Mouse (Mus musculus) gastrocnemius, postnatal 14 days (tissue): ENCODE measurements around the gene Ccdc188. TPM values are rescaled to one million over a fixed set of nuclear protein-coding genes. Genes with fewer than 3 reads are reported as not detected.
A peak's percentile ranks its signal among the peaks of the same experiment; 100 is the strongest.

Experiments used
- DNase-seq: peaks from one replicate; pipeline ENCODE4 v3.0.0; 2021; ENCODE audit warnings: mixed read lengths
- intact Hi-C: fragments of 180-260 bp; cut with DNase I; formaldehyde crosslinking; loops from one replicate; pipeline ENCODE4 v1.15.1; 2025; ENCODE audit warnings: low total_unique reads
- total RNA-seq, 2 experiments: library from RNA; stranded (reverse); gene quantifications; 2 replicates each; pipeline ENCODE4 v1.2.3; 2021

Ccdc188 gene
- total RNA-seq, 2 experiments from 2014 or later = not detected

DNA sequence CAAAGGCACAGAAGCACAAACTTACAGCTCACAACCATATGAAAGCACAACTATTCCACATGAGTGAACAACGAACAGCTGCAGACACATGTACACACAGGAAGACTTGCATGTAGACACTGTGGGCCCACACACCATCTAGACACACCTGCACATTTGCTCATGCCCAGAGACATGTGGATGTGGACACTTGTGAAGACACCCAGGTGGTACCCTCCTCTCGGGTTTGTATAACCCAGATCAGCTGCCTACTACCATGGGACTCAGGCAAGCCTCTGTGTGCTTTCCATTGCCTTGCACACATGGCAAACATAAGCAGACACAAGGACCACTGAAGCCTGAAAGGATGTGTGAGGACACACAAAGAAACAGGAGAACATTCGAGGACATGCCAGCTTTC lies 13.4 kb downstream of the Ccdc188 start:
- no peak for DNase-seq
- intact Hi-C loops = no loop called here

DNA sequence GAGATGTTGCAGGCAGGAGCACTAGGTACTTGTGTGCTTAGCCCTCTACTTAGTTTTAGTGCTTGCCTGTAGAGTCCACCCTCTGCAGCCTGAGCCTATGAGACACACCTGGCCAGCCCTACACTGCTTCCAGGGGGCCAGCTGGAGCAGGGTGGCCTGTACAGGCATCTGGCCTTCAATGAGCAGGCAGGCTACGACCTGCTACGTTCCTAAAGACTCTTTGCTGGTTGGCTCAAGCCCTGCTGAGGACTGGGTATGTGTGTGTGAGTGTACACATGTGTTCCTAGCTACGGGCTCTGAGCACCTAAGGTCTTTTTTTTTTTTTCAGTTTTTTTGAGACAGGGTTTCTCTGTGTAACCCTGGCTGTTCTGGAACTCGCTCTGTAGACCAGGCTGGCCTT lies 13.8 kb downstream of the Ccdc188 start:
- DNase-seq = no peak
- intact Hi-C loops = no loop called here

DNA sequence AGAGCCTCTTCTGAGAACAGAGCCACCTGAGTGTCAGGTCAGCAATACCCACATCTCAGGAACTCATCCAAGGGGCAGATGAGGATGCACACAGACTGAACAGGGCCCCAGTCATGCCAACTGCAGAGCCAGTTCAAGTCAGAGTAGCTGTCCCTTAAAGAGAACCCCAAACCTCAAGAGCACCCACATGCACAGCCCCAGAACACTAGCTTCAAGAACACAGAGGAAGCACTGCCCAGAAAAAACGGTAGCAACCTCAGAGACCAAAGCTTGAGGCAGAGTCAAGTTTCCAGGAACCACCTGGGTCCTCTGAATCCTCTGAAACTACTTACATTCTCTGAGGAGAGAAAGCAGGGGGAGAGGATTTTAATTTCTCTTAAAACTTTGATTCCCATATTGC lies 15.8 kb downstream of the Ccdc188 start:
- intact Hi-C loops = no loop called here
- DNase-seq = no peak

DNA sequence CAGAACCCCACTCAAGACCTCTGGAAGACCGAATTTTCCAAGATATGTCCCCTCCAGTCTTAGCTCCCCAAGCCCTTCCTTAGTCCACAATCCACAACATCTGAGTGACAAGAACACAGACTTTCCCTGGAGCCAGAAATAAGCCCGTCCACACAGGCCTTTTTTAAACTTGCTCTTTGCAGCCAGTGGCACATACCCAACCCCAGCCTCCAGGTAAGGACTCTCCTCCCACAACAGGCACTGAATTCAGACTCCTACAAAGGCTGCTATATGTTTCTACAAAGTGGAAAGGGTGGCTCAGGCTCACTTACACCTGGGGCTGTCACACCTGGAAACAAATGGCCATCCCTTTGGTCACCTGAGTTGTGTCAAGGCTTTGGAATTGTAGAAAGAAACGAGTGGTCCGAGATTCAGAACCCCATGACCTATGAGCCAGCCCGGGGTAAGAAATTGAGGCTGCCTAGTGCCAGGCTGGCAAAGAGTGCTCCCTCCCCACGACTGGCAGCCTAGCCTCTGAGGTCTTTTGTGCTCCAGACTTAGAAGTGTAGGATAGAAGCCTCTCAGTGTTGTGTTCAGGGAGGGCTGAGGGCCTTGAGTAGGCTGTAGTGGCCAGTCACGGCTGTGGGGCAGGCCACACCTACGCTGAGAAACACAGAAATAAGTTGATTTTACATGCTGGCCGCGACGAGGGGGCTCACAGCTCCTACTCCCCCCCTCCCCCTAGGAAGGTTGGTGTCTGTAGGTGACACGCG lies 16.4 kb downstream of the Ccdc188 start:
- intact Hi-C loops = no loop called here
- no peak for DNase-seq

DNA sequence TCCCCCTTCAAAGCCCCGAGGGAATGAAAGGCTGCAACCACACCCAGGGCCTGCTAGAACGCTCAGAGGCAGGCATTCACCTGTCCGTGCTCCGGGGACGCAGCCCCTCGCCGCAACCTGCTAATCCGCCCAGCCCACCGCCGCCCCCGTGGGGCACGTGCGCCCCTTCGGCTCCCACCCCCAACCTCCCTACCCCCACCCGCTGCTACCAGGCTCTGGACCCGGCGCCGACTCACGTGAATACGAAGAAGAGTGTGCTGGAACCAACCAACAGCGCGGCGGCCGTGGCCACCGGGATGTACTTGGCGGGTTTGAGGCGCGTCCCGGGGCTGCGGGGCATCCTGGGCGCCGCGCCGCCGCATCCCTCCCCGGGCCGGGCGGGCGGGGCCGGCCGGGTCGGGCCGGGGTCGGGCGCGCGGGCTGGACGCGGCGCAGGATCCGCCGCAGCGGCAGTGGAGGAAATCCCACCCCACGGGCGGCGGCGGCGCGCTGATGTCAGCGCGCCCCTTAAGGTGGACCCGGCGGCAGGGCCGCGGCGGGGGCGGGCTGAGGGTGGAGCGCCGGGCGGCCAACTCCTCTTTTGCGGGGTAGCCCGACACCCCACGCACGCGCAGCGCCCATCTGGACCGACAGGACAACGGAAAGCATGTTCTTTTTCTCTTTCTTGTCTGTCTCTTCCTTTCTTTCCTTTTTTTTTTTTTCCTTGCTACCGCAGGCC lies 17.2 kb downstream of the Ccdc188 start, which contains the start of gene Zdhhc8:
Zdhhc8 (minus strand) TSS at position 466 of the 718 bp plus-strand sequence.
- intact Hi-C loops = no loop called here
- peak; percentile 84 for DNase-seq

DNA sequence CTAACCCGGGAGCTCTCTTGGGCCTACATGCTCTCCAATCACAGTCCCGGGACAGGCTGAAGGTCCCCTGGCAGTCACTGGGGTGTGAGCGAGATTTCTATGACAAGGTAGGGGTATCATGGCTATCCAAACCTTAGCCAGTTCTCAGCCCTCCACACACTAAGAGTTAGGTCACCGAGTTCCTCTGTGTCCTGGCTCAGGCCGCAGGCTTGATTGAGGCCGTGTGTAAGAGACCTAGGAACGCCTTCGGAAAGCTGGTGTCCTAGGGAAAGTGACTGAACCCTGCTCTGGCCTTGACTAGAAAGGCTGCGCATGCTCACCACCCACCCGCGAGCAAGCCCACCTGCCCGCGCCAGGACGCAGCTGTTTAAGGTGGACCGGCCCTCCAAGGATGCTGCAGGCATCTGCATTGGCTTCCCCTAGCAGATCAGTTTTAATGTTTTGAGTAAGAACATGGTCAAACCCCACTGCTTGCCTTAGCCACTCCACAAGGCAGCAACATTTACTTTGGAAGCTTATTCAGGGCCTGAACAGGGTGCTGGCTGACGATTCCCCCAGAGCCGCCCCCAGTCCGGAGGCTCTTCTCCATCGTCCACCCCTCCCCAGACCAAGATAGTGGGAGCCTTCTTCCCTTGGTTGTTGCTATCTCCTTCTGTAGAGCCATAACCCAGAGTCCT lies 17.8 kb downstream of the Ccdc188 start:
- peak; percentile 72 for DNase-seq
- intact Hi-C loops = no loop called here

DNA sequence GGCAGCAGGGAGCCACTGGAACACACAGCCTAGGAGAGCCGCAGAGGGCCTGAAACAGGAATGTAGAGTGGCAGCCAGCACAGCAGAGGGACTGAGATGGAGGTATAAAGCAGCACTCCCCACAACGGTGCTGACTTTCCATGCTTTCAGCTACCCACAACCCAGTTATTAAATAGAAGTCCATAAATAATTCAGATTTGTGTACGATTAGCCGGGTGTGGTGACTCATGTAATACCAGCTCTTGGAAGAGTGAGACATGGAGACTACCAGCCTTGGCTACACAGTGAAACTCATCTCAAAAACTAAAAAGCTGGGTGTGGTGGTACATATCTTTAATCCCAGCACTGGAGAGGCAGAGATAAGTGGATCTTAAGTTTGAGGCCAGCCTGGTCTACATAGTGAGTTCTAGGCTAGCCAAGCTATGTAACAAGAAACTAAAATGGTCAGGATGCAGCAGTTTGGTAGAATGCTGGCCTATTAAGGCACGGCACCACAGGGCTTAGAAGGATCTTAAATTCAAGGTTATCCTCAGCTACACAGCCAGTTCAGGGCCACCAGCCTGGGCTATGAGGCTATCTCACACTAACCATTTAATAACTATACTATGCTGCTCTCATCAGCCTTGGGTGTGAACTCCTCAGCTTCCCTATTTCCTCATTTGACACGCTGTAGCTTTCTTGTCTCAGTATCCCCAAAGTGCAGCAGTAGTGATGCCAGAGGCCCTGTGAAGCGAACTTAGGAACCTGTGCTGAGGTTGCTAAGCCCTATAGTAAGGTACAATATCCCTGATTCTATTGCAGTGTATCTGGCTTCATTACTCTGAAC lies 19.2 kb downstream of the Ccdc188 start:
- intact Hi-C loops = no loop called here

DNA sequence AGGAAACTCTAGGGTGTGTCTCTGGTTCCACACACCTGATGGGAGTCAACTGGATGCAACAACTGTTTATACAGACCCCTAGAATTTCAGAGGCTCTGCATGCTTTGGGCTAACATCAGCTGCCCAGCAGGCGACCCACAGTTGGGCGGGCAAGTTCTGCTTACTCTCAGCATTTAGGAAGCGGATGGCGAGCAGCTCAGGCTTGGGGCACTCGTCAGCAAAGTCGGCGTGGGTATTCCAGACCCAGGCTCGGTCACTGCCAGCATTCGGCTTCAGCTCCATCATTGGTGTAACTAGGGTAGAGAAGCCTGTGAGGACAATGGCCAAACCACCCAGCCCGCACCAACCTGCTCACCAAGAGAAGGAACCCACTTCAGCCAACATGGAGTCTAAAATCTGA lies 23.9 kb downstream of the Ccdc188 start:
- intact Hi-C loops = no loop called here
- no peak for DNase-seq

More for the DNA sequence above, 19.2 kb downstream of the Ccdc188 start:
- no peak for DNase-seq

DNA sequence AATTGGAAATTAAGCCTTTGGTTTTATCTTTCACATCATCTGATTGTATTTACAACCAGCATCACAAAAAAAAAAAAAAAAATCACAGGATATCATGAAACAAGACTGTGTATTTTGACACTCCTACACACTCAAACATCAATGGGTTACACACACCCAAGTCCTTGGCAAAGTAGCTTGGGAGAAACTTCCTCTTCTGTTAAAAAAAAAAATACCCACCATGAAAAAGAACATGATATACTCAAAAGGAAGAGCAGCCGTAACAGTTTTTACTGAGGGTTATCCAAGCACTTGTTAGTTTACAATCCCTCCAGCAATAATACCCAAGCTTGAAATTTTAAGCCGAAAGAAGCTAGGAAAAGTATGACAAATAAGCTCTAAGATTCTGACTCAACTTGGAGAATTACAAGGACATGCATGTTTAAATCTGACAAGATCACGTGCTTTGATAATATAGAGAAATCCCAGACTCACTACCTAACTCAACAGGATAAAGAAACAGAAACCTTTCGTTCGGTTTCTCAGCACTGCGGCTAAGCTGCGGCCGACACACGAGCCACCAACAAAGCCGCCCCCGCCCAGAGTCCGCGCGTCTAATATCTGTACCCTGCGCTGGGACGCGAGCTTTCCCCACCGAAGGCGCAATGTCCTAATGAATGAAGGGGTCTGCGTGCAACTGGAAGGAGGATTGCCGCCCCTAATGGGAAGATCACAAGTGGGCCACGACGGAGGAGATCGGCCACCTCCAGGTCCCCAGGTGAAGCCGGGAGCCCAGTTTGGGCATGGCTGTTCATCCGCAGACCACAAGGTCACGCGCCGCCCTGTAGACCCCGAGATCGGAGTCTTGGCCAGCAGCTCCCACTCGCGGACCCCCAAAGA lies 30.1 kb downstream of the Ccdc188 start:
- no peak for DNase-seq
- intact Hi-C loops = no loop called here

DNA sequence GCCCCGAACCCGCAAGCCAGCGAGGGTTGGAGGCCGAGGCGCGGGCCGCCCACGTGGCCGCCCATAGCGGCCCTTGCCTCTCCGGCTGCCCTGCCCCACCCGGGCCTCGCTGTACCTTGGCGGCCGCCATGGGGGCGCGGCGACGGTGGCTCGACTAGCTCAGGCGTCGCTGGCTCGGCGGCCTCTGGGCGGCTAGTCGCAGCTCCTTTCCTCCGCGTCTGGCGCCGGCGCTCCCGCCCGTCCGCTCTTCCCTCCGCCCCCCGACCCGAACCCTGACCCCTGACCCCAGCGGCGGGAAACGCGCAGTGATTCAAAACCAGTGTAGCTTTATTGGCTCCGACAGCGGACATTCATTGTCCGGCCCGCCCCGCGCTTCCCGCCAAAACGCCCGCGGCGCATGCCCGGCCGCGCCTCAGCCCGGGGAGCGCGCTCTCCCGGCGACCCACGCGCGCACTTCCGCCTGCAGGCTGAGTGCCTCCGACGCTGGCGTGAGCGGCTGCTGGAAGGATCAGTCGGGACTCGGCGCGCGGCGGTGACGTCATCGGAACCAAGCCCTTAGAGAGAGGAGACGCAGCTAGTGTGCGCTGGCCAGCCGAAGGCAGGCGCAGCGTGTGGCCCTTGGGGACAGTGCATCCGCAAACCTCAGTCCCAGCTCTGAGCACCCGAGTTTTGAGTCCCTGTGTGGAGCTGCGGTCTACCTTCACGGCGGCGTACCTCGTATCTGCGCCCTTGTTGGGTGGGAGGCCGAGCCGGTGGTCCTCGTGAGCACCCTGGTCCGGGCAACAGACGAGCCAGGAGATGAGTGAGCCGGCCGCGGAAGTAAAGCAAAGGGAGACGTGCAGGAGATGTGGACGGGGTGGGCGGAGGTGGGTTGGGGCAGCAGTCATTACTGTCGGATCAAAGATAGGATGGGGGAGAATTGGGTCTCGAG lies 31.0 kb downstream of the Ccdc188 start, which contains the start of the genes Trmt2a and Ranbp1:
Trmt2a (plus strand) TSS at position 247 of the 931 bp plus-strand sequence.
Ranbp1 (minus strand) TSS at position 300 of the 931 bp plus-strand sequence.
- peak; percentile 99 for DNase-seq
- intact Hi-C loops = no loop called here

DNA sequence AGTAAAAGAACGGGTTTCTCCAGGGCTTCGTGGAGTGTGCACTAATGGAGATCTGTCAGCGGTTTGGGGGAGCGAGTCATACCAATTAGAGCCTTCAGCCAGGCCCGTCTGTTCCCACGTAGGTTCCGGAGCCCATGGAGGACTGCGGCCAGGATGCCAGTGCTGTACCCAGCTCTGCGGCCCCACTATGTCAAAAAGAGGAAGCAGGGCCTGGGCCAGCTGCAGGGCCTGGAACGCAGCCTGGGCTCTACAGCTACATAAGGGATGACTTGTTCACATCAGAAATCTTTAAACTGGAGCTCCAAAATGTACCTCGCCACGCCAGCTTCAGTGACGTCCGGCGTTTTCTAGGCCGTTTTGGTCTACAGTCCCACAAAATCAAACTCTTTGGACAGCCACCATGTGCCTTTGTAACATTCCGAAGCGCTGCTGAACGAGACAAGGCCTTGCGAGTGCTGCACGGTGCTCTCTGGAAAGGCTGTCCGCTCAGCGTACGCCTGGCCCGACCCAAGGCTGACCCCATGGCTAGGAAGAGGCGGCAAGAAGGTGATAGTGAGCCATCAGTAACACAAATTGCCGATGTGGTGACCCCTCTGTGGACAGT lies 31.8 kb downstream of the Ccdc188 start:
- DNase-seq = peak; percentile 46
- intact Hi-C loops = no loop called here

DNA sequence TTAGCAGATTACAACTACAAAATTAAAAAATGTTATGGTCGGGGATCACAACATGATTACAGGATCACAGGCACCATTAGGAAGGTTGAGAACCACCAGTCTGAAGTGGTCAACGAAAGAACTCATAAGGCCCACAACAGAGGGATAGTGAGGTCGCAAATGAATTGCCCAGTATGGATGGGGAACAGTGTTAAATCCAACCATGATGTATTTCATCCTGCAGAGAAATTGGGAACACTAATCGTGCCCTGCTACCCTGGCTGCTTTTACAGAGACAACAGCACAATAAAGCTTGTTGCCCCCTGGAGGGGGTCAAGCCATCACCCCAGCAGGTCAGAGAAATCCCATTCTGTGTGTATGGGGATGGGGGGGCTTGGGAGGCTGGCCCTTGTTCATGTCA lies 32.6 kb downstream of the Ccdc188 start:
- DNase-seq = no peak
- intact Hi-C loops = loop anchor here (5.0 kb wide), 1 partner anchor 37 kb away; the partner anchor contains the start of gene Dgcr8

DNA sequence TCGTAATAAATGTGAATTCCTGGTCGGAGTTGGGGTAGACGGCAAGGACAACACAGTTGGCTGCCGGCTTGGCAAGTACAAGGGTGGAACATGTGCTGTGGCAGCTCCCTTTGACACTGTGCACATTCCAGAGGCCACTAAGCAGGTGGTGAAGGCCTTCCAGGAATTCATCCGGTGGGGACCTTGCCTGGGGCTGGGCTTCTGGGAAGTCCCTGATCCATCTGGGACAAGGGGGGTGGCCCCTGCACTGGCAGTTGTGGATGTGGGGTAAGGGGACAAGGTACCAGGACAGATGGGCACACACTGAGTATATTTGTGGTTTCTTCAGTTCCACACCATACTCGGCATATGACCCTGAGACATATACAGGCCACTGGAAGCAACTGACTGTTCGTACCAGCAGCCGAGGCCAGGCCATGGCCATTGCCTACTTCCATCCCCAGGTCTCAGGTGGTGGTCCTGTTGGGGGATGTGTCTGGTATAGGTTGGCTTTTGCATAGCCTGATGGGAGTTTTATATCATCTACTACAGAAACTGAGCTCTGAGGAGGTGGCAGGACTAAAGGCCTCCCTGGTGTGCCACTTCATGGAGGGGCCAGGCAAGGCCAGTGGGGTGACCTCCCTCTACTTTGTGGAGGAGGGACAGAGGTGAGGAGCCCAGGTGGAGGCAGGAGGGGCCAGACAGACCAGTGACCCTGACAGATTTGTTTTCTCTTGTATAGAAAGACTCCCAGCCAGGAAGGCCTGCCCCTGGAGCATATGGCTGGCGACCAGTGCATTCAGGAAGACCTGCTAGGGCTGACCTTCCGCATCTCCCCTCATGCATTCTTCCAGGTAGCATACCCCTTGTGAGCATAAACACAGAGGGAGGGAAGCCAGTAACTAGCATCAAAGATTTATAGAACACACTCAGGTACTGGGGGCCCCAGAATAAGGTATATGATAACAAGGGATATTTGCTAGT lies 33.4 kb downstream of the Ccdc188 start:
- intact Hi-C loops = loop anchor here (5.0 kb wide), 1 partner anchor 36 kb away; the partner anchor contains the start of gene Dgcr8
- DNase-seq = no peak

DNA sequence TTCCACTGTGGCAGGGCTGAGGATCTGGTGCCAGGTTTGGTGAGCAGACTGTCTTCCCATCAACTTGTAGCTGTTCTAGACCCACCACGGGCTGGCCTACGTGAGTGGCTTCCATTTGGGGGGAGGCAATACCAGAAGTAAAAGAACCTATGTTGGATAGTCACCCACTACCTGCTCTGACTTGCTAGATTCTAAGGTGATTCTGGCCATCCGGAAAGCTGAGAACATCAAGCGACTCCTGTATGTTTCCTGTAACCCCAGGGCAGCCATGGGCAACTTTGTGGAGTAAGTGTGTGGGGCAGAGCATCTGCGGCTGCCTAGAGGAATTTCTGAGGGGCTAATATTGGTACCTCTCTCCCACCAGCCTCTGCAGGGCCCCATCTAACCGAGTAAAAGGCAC lies 35.1 kb downstream of the Ccdc188 start:
- no peak for DNase-seq
- intact Hi-C loops = loop anchor here (5.0 kb wide), 1 partner anchor 35 kb away; the partner anchor contains the start of gene Dgcr8

DNA sequence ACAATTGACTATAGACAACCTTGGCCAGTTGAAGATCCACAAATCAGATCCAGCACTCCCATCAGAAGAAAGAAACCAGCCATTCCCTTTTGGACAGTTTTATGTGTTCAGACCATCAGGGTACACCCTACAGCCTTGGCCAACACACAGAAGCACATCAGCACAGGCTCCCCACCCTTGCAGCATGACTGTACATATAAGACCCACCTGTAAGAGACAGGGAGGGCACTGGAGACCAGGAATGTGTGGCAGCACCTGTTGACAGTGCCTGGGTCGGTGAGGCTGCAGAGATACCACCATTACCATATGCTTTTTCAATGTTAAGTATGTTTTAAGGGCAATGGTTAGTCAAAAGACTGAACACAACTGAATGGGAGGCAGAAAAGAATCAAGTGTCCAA lies 36.2 kb downstream of the Ccdc188 start:
- no peak for DNase-seq
- intact Hi-C loops = loop anchor here (5.0 kb wide), 1 partner anchor 33 kb away; the partner anchor contains the start of gene Dgcr8

DNA sequence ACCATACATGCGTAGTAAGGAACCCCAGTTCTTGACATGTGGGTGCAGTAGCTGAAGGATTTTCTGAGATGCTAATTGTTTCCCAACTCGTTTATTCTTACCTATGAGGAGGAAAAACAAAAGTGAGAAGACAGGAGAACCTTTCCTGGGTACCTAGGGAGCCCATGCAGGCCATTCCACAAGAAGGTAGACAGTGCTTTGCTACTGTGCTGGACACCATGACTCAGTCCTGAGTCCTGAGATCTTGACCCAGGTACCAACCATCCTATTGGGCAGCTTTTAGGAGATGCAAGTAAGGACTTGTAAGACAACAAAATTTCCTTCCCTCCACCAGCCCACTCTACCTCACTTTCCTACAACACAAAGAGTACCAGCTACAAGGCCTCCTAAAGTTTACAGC lies 40.5 kb downstream of the Ccdc188 start, which contains the start of gene Gm49776:
Gm49776 (minus strand) TSS at position 101 of the 400 bp plus-strand sequence.
- intact Hi-C loops = no loop called here
- no peak for DNase-seq
